Mouse (Mus musculus) forebrain, embryonic 11.5 days (tissue): ENCODE measurements around the gene Ptpro. TPM values are rescaled to one million over a fixed set of nuclear protein-coding genes. Genes with fewer than 3 reads are reported as not detected.
A peak's percentile ranks its signal among the peaks of the same experiment; 100 is the strongest.

Source experiments
- ATAC-seq: fragments of 200-750 bp; cut with Nextera tagmentation; replicated peaks from 2 replicates; pipeline ENCODE4 v1.8.0; 2017; ENCODE audit warnings: moderate TSS enrichment; ENCODE audit not compliant: low FRiP score
- DNase-seq: peaks from one replicate; pipeline ENCODE4 v3.0.0-alpha.2; 2017; ENCODE audit warnings: low spot score
- H3K27ac ChIP-seq: fragments of 300-500 bp; sonication (generic); 2 replicates; pipeline ENCODE4 v1.5.1; 2014; ENCODE audit warnings: low read depth, low read length
- H3K27me3 ChIP-seq: fragments of 300-500 bp; sonication (generic); 2 replicates; pipeline ENCODE4 v1.6.1; 2014; ENCODE audit warnings: mild to moderate bottlenecking, low read length, mixed read lengths; ENCODE audit not compliant: control insufficient read depth, insufficient read depth
- H3K36me3 ChIP-seq: fragments of 300-500 bp; sonication (generic); 2 replicates; pipeline ENCODE4 v1.6.1; 2014; ENCODE audit warnings: mild to moderate bottlenecking, low read length, moderate library complexity, mixed read lengths; ENCODE audit not compliant: control insufficient read depth, insufficient read depth
- H3K4me1 ChIP-seq: fragments of 300-500 bp; sonication (generic); replicated peaks from 2 replicates; pipeline ENCODE4 v1.6.1; 2014; ENCODE audit warnings: low read length, mixed read lengths; ENCODE audit not compliant: control insufficient read depth, insufficient read depth
- H3K4me2 ChIP-seq: fragments of 300-500 bp; sonication (generic); 2 replicates; pipeline ENCODE4 v1.6.1; 2014; ENCODE audit warnings: low read depth, mild to moderate bottlenecking, low read length, moderate library complexity, mixed read lengths; ENCODE audit not compliant: severe bottlenecking
- H3K4me3 ChIP-seq: fragments of 300-500 bp; sonication (generic); 2 replicates; pipeline ENCODE4 v1.5.1; 2014; ENCODE audit warnings: low read depth, low read length
- H3K9ac ChIP-seq: fragments of 300-500 bp; sonication (generic); 2 replicates; pipeline ENCODE4 v1.6.1; 2014; ENCODE audit warnings: low read length
- H3K9me3 ChIP-seq: fragments of 300-500 bp; sonication (generic); 2 replicates; pipeline ENCODE4 v1.6.1; 2016; ENCODE audit warnings: low read length, mixed read lengths; ENCODE audit not compliant: control insufficient read depth
- WGBS: fragments of 180-500 bp; shearing (Covaris S2); extraction: QIAGEN DNeasy Blood & Tissue Kit; methylation state at CpG from one replicate; pipeline ENCODE4 v1.1.7; 2014; 5-methylcytosine and 5-hydroxymethylcytosine counted together
- polyA plus RNA-seq: library from polyadenylated mRNA; unstranded; fragments of >200 nt; fragmentation: Nextera tagmentation; extraction: Ambion mirVana; gene quantifications from 2 replicates; pipeline ENCODE4 v1.2.1, GENCODE M21; 2014

The Ptpro gene
- polyA plus RNA-seq, 1 experiment from 2014 or later = 12.5 TPM

GRCm38 (mm10) chr6:137411901-137412378 lies 159.8 kb downstream of the Ptpro start:
- DNase-seq (no peak), ATAC-seq (peak; percentile 77)
- peak overlapping the region; percentile 41; the same call in 1 of the 2 replicates for H3K27ac ChIP-seq
- H3K27me3 ChIP-seq = no peaks in the 10 kb centered on the region
- 8% methylated on average over 2 of the region's 2 CpGs for WGBS
- no peak overlapping the region for H3K9ac ChIP-seq
- no peak overlapping the region for H3K4me3 ChIP-seq
- H3K36me3 ChIP-seq = no peaks in the 10 kb centered on the region
- no peaks in the 10 kb centered on the region for H3K4me1 ChIP-seq
- no peaks in the 10 kb centered on the region for H3K9me3 ChIP-seq
- H3K4me2 ChIP-seq = no peak overlapping the region

DNA sequence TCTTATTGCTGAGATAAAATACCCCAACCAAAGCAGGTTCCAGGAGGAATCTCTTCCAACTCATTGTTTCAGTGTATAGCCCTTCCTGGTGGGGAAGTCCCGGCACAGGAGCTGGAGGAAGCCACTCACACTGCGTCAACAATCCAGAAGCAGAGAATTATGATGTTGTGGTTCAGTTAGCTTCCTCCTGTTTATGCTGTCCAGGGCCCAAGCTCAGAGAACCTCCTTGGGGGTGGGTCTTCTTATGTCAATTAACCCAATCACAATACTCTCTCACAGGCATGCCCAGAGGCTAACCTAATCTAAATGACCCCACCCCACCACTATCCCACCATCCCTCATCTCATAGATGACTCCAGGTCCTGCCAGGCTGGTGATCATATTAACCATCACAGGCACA lies 160.9 kb downstream of the Ptpro start:
- H3K36me3 ChIP-seq = no peaks in the 10 kb centered on the region
- ATAC-seq (no peak), DNase-seq (no peak)
- H3K4me2 ChIP-seq = no peak overlapping the region
- 83% methylated on average over 2 of the region's 2 CpGs for WGBS
- no peak overlapping the region for H3K27ac ChIP-seq
- H3K9me3 ChIP-seq = no peaks in the 10 kb centered on the region
- H3K4me1 ChIP-seq = no peaks in the 10 kb centered on the region
- no peak overlapping the region for H3K9ac ChIP-seq
- no peak overlapping the region for H3K4me3 ChIP-seq
- no peaks in the 10 kb centered on the region for H3K27me3 ChIP-seq

- no peak overlapping the region for H3K4me2 ChIP-seq
- no peaks in the 10 kb centered on the region for H3K9me3 ChIP-seq
- H3K9ac ChIP-seq = no peak overlapping the region
- ATAC-seq (peak; percentile 63; the same call in 1 of the 2 replicates), DNase-seq (peak; percentile 67)
- WGBS = 52% methylated on average over 13 of the region's 13 CpGs
- no peak overlapping the region for H3K4me3 ChIP-seq
- H3K4me1 ChIP-seq = no peaks in the 10 kb centered on the region
- no peaks in the 10 kb centered on the region for H3K36me3 ChIP-seq
- H3K27me3 ChIP-seq = no peaks in the 10 kb centered on the region
- H3K27ac ChIP-seq = no peak overlapping the region
Measured at GRCm38 (mm10) chr6:137414531-137415405, 162.6 kb downstream of the Ptpro start.

- Histone ChIP-seq H3K4me2 (no peak overlapping the region), H3K9ac (no peak overlapping the region), H3K4me1 (no peaks in the 10 kb centered on the region), H3K36me3 (no peaks in the 10 kb centered on the region), H3K4me3 (no peak overlapping the region), H3K27ac (no peak overlapping the region), H3K27me3 (no peaks in the 10 kb centered on the region), H3K9me3 (no peaks in the 10 kb centered on the region)
- 88% methylated on average over 4 of the region's 4 CpGs for WGBS
- no peak for ATAC-seq
- DNase-seq = no peak
Measured at GRCm38 (mm10) chr6:137422777-137423176, 170.7 kb downstream of the Ptpro start.

DNA sequence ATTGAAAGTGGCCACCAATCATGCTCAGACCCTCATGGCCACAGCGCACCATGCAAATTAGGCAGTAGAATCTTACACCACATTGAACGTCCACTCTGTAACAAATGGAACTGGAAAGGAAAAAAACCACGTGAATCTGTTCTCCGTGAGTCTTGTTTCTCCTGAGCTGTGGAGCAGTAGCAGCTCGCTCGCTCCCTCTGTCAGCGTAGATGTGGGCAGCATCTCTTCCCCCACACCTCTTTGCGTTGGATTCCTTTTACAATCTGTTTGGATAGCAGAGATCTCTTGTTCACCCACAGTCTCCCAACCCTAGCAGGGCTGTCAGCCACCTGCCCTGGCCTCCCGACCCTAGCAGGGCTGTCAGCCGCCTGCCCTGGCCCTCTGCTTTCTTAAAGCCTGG lies 171.7 kb downstream of the Ptpro start:
- no peaks in the 10 kb centered on the region for H3K27me3 ChIP-seq
- no peaks in the 10 kb centered on the region for H3K4me1 ChIP-seq
- no peak for ATAC-seq
- no peak overlapping the region for H3K4me2 ChIP-seq
- H3K36me3 ChIP-seq = no peaks in the 10 kb centered on the region
- no peak overlapping the region for H3K9ac ChIP-seq
- DNase-seq = no peak
- H3K4me3 ChIP-seq = no peak overlapping the region
- WGBS = 86% methylated on average over 10 of the region's 10 CpGs
- no peaks in the 10 kb centered on the region for H3K9me3 ChIP-seq
- H3K27ac ChIP-seq = no peak overlapping the region

DNA sequence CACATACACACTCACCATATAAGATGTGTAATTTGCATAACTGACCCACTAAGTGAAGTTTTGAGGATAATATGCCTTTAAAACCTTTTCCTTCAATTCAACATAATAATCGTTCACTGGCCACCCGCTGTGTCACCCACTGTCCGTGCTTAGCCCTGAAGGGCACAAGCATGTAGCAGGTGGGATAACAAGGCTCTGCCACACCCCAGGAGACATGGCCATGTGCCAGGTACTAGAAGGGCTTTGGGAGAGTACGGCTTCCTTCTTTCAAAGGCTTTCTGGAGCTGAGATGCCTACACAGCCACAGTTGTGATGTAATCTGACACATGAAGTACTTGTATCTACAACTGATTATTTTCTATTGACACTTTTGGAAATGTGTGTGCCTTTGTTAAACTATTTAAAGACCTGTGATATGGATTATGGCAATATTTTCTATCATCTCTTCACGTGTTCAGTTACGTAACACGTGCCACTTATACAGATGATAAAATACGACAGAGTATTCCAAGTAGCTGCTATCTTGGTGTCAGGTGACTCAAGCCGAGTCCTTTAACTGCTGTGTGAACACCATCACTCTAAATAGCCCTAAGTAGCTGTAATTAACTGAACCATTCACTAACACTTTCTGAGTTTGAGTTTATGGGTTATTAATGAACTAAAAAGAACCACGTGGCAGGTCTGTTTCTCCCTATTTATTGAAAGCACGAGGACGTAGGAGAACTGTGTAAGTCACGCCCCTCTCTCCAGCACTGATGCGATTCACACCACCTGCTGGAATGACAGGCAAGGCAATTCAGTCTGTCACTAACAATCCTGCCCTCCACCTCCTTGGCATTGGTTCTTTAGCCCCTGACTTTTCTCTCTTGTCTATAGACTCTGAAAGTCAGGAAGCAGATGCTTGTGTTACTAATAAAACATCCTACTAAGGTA lies 173.6 kb downstream of the Ptpro start:
- H3K27me3 ChIP-seq = no peaks in the 10 kb centered on the region
- DNase-seq (no peak), ATAC-seq (no peak)
- 71% methylated on average over 14 of the region's 14 CpGs for WGBS
- no peak overlapping the region for H3K9ac ChIP-seq
- H3K4me2 ChIP-seq = no peak overlapping the region
- no peak overlapping the region for H3K27ac ChIP-seq
- H3K4me1 ChIP-seq = no peaks in the 10 kb centered on the region
- H3K36me3 ChIP-seq = no peaks in the 10 kb centered on the region
- no peaks in the 10 kb centered on the region for H3K9me3 ChIP-seq
- H3K4me3 ChIP-seq = no peak overlapping the region

GRCm38 (mm10) chr6:137433521-137434137 lies 181.5 kb downstream of the Ptpro start:
- no peak overlapping the region for H3K4me2 ChIP-seq
- H3K9me3 ChIP-seq = no peaks in the 10 kb centered on the region
- H3K27ac ChIP-seq = no peak overlapping the region
- H3K9ac ChIP-seq = no peak overlapping the region
- no peak overlapping the region for H3K4me3 ChIP-seq
- 37% methylated on average over 14 of the region's 14 CpGs for WGBS
- peaks cover 3% of the 10 kb centered on the region; the same call in 1 of the 2 replicates for H3K27me3 ChIP-seq
- ATAC-seq = peak; percentile 72
- DNase-seq = peak; percentile 54
- no peaks in the 10 kb centered on the region for H3K36me3 ChIP-seq
- H3K4me1 ChIP-seq = peaks cover 4% of the 10 kb centered on the region; the same call in 1 of the 2 replicates

DNA sequence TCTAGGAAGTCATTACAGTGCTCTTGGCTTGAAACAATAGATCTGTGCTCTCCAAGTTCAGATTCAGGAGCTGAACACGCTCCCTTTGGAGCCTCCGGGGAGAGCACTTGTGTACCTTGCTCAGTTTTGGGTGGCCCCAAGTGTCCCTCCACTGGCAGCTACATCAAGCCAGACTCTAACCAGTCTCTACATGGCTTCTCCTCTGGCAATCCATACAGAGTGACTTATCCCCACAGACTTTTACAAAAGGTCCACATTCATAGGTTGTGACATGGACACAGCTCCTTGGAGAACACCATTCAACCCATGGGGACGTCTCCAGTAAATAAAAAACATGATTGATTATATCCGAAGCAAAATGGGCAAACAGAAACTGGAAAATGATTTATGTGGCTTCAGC lies 185.4 kb downstream of the Ptpro start:
- ATAC-seq = no peak
- Histone ChIP-seq H3K27me3 (peaks cover 15% of the 10 kb centered on the region; the same call in 1 of the 2 replicates), H3K9ac (no peak overlapping the region), H3K36me3 (no peaks in the 10 kb centered on the region), H3K9me3 (no peaks in the 10 kb centered on the region), H3K4me3 (no peak overlapping the region), H3K4me2 (peak overlapping the region; percentile 26; the same call in 1 of the 2 replicates), H3K27ac (no peak overlapping the region), H3K4me1 (peaks cover 4% of the 10 kb centered on the region; the same call in 1 of the 2 replicates)
- 65% methylated on average over 4 of the region's 4 CpGs for WGBS
- no peak for DNase-seq
